Mouse (Mus musculus): ENCODE data around the gene Syde1. TPM values are rescaled to one million over a fixed set of nuclear protein-coding genes. Genes with fewer than 3 reads are reported as not detected.
"Not testable (repeated sequence)": the region's sequence is repeated elsewhere in the genome, so short reads cannot be mapped to it uniquely, and the experiment has no call there.

Syde1 gene
- total RNA-seq (2021): 42.4 and 46.9 TPM in 2 replicates
- long read RNA-seq, transcript Syde1-201 (8 exons, 3,288 nt): major isoform, 20 of 66 reads
- long read RNA-seq, partial matches to known transcripts: 40 of 66 reads
- long read RNA-seq, other reads (novel, unspliced or antisense): 6 of 66 reads

- peak; percentile 48 for DNase-seq
These were observed at the start of gene Syde1 for GRCm38 (mm10) chr10:78591406-78592328. TSS of gene Syde1 (minus strand) at chr10:78591964.

GRCm38 (mm10) chr10:78632311-78632710 is 40.5 kb upstream of the Syde1 start:
- DNase-seq: peak; percentile 3

DNA sequence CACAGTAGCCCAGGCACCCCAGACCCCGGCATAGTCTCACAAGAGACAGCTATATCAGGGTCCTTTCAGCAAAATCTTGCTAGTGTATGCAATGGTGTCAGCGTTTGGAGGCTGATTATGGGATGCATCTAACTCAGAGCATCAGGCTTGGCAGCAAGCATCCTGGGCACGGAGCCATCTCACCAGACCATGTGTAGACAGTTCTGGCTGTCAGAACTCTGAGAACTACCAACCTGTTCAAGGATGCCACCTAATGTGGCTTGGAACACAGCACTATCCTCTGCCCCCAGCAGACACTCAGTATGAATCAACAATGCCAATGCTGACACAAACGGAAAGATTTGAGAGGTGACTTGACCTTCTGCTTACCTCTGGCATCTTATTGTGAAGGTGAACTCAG is 38.4 kb upstream of the Syde1 start:
- peak; percentile 2 for DNase-seq

DNA sequence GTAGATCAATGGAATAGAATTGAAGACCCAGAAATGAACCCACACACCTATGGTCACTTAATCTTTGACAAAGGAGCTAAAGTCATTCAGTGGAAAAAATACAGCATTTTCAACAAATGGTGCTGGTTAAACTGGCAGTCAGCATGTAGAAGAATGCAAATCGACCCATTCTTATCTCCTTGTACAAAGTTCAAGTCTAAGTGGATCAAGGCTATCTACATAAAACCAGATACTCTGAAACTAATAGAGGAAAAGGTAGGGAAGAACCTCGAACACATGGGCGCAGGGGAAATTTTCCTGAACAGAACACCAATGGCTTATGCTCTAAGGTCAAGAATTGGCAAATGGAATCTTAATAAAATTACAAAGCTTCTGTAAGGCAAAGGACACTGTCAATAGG is 31.4 kb upstream of the Syde1 start:
- DNase-seq: not testable (repeated sequence)

DNA sequence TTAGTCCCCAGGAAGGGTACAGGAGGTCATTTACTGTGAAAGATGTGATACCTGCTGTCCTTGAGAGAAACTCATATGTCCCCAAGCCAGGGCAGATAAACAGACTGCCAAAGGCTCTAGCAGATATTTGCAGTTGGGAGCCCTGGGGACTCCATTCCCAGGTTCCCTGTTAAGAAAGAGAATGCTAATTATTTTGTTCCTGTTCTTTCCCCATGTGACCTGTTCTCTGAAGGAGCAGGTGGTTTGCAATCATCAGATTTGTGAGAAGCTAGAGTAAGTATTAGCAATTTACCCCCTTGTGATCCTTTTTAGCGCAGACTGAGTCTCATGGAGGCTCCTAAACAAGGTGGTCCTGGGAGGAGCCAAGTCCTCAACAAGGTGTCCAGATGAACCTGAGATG is 26.2 kb upstream of the Syde1 start, which contains the start of gene Olfr1357:
Olfr1357 (minus strand) TSS at position 101 of the 400 bp plus-strand sequence.
- DNase-seq: no peak

GRCm38 (mm10) chr10:78607602-78608001 is 15.8 kb upstream of the Syde1 start:
- DNase-seq: no peak

- DNase-seq: no peak
These were observed 13.3 kb upstream of the Syde1 start for GRCm38 (mm10) chr10:78605080-78605479.

- no peak for DNase-seq
These were observed 8.1 kb upstream of the Syde1 start for GRCm38 (mm10) chr10:78599865-78600264.

DNA sequence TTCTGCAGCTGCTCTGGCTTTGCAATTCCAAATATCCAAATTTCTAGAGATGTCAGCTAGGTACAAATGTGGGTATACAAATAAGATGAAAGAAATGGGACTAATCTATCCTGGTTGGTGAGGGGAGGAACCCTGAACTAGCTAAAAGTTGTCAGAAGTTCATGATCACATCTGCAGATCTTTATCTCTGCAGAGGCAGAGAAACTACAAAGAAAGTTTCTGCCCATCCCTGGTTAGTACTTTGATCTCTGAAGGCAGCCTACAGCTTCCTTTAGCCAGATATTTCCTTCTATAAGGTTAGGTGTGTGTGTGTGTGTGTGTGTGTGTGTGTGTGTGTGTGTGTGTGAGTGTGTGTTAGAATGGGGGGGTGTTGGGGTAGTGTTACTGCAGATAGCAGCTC is 2.8 kb upstream of the Syde1 start:
- DNase-seq: no peak

DNA sequence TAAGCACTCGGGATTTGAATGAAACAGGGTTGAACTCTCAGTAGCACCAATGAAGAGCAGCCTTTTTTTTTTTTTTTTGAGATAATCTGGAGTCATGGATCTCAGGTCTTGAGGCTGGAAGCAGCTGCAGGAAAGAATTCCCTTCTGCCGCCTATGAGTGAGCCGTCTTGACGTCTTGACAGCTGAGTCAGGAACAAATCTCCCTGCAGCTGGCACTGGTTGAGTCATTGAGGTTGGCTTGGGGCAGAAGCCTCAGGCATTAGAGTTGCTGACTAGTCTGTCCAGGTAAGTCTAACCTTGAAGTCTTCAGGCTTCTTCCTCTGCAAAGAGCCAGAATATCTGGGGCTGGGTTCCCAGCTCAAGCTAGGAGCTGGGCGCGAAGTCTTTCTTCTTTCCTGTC is 2.4 kb upstream of the Syde1 start:
- no peak for DNase-seq

DNA sequence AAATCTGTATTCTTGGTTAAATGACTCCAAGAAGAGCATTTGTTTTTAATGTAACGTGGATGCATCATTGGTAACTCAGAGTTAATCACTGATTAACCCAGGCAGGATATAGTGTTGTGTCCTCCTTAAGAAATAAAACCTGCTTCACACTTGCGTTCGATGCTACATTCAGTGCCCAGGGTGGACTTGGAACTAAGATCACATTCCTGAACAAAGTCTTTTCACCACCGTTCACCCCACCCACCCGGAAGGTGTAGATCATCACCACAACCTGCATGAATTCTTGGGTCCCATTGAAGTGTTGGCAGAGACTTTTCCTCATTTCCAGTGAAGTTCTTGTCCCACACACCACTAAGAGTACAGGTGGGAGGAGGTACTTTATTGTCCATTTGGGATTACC is 2.0 kb upstream of the Syde1 start:
- no peak for DNase-seq

- no peak for DNase-seq
These were observed 1.2 kb upstream of the Syde1 start for GRCm38 (mm10) chr10:78592856-78593379.

DNA sequence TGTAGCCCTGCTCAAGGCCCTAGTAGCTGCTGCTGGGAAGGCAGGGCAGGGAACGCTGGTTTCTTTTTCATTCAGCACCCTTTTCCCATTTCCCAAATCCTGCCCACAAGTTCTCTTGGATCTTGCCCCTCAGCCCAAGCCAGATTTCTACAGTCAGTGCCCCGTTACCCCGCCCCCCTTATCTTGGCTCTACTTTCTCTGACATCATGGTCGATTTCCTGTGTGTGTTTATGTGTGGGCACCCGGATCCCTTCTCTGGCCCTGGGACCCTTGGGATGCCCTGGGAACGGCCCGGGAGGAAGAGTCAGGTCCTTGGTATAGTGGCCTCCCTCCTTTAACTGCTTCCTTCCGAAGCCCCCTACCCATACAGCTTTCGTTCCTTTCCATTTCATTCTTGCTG is 1.0 kb downstream of the Syde1 start:
- no peak for DNase-seq

DNA sequence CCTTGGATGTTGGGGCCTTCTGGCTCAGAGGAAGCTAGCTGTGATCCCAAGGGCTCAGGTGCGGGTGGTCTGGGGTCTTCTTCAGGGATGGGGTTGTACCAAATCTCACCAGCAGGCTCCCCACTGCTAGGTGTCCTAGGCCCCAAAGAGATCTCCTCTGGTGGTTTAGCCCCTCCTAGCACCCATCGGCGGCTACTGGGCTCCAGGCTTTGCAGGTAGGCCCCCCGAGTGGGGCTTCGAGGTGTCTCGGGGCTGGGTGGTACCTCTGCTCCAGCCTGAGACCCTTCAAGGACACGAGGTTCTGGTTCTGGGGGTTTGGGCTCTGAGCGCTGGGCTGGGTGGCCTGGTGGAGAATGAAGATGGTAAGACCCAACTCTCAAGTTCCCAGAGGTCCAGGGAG is 1.9 kb downstream of the Syde1 start:
- DNase-seq: no peak

DNA sequence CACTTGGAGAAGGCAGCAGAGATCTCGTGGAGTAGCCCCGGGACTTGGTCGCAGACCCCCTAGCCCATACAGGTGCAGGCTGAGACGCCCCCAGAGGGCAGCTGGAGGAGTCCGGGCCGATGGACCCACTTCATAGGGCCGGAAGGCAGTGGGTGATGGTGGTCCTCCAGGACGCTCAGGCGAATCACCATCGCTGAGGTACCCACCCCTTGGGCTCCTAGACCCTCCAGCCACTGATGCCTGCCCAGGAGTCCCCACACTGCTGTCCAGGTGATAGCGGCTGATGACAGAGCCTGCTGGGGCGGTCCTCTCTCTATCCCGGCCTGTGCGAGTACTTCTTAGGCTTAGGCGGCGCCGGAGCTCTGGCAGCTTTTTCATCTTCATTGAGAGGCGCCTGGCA is 2.5 kb downstream of the Syde1 start:
- DNase-seq: no peak

GRCm38 (mm10) chr10:78586026-78586425 is 5.7 kb downstream of the Syde1 start:
- no peak for DNase-seq

GRCm38 (mm10) chr10:78585606-78586005 is 6.2 kb downstream of the Syde1 start:
- DNase-seq: no peak

DNA sequence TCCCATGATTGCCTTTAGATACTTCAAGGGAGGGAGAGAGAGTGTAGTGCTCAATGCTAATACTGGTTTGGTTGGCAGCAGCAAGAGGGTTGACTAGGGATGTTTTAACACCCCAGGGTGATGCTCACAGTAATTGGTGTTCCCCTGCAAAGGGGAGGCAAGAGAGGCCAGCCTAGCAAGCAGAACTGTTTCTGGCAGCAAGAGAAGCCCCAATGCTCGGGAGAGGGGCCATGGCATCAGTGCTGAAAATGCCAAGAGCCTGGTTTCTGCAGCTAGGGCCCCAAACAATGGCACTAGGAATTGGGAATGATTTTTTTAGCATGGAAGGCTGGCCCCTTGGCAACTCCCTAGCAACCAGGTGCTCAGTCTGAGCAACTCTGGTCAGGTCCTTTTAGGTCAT is 6.8 kb downstream of the Syde1 start:
- no peak for DNase-seq

DNA sequence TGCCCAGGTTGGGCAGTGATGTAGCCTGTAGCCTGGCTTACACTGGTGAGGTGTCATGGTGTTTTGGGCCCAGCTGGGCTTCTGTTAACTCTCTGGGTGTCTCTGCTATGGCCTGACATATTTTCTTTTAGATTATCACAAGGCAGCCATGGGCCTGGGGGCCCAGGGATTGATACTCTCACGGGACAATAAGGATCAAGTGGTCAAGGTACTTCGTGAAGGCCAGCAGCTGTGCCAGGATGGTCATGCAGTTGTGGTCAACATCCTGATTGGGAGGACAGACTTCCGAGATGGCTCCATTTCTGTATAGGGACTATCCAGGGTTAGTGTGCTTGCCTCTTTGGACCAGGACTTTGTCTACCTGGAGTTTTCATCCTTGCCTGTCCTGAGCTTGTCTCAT is 7.8 kb downstream of the Syde1 start:
- DNase-seq: no peak

GRCm38 (mm10) chr10:78583347-78583746 is 8.4 kb downstream of the Syde1 start:
- no peak for DNase-seq

- no peak for DNase-seq
These were observed 10.6 kb downstream of the Syde1 start for GRCm38 (mm10) chr10:78581121-78581520.

DNA sequence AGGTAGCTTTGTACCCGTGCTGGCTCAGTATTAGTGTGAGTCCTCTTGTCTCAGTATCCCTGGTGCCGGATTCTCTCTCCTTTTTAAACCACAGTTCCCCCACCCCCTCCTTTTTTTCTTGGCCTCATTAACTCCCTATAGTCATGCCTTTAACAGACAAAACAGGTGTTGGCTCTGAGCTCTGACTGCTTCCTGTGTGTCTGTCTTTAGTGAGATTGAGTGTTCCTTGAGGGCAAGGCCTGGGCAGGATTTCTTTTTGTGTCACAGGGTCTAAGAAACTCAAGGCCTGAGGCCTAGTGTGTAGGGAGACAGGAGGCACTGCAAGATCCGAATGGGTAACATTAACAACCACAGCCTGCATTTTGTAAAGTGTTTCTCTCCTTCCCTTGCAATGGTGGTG is 13.6 kb downstream of the Syde1 start:
- no peak for DNase-seq

DNA sequence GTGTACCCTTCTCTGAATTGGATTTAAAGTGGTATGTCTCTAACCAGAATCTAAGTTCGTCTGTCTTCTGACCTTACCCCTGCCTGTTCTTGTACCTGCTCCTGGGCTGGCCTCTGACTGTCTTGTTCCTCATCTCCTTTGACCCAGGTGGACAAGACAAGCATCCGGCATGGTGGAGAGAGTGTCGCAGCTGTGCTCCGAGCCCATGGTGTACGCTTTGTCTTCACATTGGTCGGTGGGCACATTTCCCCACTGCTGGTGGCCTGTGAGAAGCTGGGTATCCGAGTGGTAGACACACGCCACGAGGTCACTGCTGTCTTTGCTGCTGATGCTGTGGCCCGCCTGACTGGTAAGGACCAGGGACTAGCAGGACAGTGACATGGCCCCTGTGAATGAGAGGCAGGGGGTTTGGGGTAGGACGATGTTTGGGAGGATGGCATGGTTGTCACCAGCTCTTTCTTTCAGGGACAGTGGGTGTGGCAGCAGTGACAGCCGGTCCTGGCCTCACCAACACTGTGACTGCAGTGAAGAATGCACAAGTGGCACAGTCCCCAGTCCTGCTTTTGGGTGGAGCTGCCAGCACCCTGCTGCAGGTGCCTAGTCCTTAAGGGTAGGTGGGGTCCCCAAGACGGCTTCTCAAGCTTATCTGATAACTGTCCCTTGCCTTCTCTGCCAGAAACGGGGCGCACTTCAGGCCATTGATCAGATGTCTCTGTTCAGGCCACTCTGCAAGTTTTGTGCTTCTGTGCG is 15.2 kb downstream of the Syde1 start:
- DNase-seq: no peak

Data from adrenal gland, postnatal 25 days (tissue).